Mouse (Mus musculus) cerebellum, adult 2 months (tissue): ENCODE measurements around the gene Sh3pxd2a.

Experiments
- CTCF ChIP-seq: fragments of 200-500 bp; IDR thresholded peaks from 2 replicates; pipeline ENCODE4 v1.5.1; 2011; ENCODE audit warnings: low read depth, mild to moderate bottlenecking, control low read depth, low read length, moderate library complexity, borderline replicate concordance; ENCODE audit not compliant: insufficient read depth
- POLR2A ChIP-seq: fragments of 200-500 bp; IDR thresholded peaks from 2 replicates; pipeline ENCODE4 v1.6.1; 2011; ENCODE audit warnings: low read length, control low read depth, borderline replicate concordance; ENCODE audit not compliant: insufficient read depth

GRCm38 (mm10) chr19:47216766-47217165, 247.4 kb downstream of the Sh3pxd2a start:
- TF ChIP-seq CTCF (no peak), POLR2A (no peak)
